Mouse (Mus musculus): ENCODE measurements around the gene Galnt2. TPM values are rescaled to one million over a fixed set of nuclear protein-coding genes. Genes with fewer than 3 reads are reported as not detected.

Gene Galnt2
- total RNA-seq, 4 experiments from 2014 or later: 33.7 to 48.5 (median 40.8) TPM

DNA sequence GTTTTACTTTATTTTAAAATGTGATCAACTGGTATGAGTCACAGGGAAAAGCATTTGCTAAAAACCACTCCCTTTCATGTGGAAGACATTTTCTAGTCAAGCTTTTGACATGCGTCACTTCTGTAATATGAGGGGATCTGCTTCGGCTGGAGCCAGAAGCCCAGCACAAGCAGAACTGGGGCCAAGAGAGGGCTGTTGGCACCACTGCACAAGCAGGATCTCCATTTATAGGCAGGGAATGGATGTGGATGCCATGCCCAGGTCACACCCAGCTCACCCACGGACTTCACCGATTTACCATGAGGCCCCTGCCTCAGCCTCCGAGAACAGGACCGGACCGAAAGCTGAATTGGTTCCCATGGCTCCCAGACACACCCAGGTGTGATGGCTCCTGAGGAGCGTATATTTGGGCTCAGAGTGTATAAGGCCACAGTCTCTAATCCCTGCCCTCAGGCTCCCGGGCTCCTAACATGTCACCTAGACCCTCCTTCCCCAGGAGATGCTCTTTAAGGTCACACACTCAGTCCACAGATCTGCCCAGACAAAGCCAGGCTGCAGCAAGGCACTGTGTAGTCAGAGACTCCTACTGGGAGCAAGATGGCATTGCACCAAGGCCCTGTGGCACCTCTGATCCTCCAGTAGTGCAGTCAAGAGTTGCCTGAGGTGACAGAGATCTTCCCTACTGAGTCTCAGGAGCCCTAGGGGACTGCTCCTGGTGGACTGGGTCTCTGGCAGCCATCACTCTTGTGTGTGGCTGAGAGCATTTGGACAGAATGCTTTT is 59.9 kb downstream of the Galnt2 start:
- no peak for DNase-seq (ENCODE audit: low spot score in 2 of 2)

DNA sequence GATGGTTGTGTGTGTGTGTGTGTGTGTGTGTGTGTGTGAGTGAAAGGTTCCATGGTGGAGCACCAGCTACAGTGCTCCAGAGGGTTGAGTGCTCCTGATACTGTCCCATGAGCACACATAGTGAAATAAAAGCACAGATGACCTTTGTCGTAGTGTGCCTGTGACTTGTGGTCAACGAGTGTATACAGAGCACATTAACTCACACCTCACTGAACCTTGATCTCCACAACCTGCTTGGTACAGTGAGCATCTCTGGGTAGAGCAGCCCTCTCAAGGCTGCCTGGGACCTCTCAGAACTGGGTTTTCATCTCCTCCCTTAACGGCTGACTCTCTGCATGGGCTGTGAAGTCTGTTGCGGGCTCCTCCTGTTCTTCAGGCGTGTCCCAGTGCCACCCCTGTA is 60.5 kb downstream of the Galnt2 start:
- DNase-seq (ENCODE audit: low spot score in 2 of 2): no peak

DNA sequence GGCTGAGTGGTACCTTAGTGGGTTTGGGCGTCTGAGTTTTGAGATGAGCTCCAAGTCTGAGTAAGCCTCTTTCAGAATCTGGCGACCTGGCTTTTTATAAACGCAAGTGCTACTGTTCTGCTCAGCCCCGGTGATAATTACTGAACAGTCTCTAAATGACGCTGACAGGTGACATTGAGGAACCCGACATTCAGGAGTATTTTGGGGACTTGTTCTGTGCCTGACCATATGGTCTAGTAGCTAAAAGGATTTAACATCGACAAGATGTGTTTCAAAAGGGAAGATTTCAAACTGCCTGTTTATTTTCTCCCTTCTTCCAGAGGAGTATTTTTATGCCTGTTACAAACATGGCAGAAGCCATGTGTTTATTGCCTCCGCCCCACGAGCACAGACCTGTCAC is 61.8 kb downstream of the Galnt2 start:
- no peak for DNase-seq (ENCODE audit: low spot score in 2 of 2)

DNA sequence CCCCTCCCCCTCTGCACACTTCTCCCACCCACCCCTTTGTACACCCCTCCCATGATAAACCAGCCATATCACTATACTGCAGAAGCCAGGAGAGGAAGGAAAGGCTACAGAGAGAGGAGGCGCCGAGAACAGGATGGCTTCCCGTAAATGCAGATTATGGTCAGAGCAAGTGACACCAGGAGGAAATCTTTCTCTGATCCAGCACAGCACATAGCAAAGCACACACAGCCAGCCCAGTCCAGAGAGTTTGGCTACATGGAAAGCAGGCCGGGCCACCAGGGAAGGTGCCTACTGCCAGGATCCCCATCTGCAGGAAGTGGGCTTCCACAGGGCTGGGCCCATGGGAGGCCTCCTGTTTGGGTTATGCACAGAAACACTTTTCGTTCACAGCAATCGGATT is 63.2 kb downstream of the Galnt2 start:
- DNase-seq (ENCODE audit: low spot score in 2 of 2): no peak

DNA sequence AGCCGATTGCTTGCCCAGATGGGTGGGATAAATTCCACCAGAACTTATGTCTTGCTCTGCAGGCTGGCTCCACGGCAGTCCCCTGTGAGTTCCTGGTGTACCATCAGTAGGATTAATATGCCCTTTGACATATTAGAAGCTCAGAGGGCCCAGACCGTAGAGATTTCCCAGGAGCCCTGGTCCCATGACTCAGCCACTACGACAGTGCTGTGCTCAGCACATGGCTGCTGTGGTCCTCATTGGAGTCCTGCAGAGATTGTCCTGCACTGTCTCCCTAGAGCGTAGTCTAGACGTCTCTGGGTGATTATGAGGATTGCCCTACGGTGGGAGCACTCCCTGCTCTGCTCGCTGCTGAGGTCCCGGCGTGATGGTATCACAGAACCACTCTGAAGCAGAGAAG is 63.7 kb downstream of the Galnt2 start:
- DNase-seq (ENCODE audit: low spot score in 2 of 2): no peak

DNA sequence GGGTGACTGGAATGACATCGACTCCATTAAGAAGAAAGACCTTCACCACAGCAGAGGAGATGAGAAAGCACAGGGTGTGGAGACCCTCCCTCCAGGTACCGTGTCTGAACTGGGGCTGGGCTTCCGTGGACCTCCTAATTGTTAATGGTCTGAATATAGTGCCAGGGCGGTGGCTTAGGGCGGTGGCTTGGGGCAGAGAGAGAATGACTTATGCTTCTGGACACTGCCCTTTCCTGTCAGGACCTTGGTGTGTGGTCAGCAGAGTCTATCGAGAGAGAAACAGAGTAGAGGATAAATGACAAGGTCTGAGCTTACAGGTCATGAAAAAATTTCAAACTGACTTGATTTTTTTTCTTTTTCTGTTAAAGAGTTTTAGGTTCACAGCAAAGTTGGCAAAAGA is 64.2 kb downstream of the Galnt2 start:
- no peak for DNase-seq (ENCODE audit: low spot score in 2 of 2)

DNA sequence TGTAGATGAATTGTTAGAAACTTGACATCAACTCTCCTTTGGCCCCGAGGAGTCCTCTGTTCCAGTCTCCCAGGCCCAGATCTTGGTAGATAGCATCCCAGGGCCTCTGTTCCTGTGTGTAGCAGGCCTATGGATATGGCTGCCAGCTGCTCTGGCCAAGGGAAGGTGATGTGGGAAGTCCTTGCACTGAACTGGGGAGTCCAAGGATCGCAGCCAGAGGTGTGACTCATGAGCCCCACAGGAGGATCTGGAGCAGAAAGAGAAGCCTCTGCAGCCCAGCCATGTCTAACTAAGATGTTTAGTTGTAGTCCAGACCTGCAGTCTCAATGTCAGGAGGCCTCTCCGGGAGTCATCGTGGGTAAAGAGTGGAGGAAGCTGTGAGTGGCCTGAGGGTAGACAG is 70.3 kb downstream of the Galnt2 start:
- no peak for DNase-seq (ENCODE audit: low spot score in 2 of 2)

DNA sequence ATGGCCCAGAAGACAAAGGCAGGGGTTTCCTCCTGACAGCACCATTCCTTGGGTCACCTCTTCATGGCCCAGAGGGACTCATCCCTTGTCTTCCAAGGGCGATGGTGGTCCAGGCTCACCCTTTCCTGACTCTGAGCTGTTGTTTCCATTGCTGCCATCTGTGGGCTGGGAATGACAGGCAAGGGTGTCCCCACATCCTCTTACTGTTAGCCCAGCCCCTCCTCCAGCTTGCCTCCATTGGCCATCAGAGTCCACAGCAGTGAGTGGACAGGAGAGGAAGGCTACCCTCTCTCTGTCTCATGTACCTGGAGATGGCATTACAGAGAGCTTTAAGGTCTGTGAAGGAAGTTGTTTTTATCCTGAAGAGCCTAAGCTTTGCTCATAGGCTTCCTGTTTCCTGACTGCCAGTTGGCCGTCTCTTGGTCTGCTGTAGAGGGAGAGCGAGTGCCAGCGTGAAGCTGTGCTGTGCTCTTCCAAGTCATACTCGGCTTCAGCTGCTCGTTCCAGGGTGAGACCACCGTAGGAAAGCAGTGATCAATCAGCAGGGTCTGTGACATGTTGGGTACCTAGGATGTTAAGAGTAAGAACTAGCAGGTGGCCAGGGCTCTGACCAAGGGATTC is 70.9 kb downstream of the Galnt2 start:
- no peak for DNase-seq (ENCODE audit: low spot score in 2 of 2)

DNA sequence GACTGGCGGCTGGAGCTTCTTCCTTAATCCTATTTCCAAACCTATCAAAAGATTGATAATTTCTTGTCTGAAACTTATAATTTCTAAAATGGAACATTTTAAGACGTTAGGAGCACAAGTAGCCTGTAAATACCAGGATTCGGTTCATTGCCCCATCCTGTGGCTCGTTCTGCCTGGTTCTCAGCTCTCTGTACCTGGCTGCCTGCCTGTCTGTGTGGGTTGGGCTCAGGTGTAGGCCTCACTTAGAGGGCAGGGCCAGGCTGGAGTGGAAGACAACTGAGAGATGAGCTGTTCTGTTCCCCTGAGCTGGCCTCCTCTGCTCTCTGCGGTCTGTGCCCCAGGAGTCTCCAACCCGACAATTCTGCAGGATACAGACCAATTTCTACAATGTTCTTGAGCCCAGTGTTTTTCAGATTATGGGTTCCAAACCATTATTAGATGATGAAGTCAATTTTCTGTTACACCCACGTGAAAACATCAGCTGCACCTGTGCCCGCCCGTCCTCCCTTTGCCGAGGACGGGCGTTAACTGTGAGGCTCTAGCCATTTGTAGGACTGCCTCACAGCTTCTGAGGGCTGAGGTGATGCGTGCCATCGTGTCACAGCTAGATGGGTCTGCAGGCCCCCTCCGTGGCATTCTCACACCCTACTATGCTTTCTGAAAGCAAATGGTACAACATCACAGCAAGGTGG is 72.2 kb downstream of the Galnt2 start:
- DNase-seq (ENCODE audit: low spot score in 2 of 2): no peak

DNA sequence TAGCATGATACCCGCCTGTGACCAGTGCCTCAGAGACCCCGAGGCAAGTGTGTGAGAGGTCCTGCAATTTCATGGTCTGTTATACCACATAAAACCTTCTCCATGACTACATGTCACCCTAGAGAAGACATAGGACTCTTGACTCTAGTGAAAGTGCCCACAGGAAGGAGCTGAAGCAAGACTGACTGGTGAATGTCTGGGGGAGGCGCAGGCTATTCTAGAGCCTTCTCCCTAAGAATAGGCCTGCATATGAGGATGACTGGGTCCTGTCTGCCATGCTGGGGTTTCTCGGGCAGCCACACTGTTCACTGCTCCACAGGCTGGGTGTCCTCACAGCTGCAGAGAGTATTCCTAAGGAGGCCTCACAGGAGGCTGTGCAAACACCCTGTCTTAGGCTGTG is 73.0 kb downstream of the Galnt2 start:
- DNase-seq (ENCODE audit: low spot score in 2 of 2): no peak

DNA sequence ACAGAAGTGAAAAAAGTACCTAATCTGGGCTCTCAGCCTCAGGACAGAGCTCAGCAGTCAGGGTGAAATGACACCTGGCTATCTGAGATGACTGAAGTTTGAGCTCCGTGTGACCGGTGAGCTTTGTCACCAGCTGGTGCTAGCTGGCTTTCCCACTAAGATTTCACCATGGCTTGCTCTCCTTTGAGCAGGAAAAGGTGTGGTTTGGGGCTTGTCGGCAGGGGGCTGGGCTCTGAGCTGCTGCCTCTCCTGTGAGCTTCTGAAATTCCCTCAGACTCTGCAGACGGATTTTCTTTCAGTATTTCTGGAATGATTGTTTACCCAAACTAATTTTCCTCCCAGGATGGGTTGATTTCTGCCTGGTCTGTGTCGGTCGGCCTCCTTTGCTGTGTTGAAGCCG is 75.4 kb downstream of the Galnt2 start:
- no peak for DNase-seq (ENCODE audit: low spot score in 2 of 2)

DNA sequence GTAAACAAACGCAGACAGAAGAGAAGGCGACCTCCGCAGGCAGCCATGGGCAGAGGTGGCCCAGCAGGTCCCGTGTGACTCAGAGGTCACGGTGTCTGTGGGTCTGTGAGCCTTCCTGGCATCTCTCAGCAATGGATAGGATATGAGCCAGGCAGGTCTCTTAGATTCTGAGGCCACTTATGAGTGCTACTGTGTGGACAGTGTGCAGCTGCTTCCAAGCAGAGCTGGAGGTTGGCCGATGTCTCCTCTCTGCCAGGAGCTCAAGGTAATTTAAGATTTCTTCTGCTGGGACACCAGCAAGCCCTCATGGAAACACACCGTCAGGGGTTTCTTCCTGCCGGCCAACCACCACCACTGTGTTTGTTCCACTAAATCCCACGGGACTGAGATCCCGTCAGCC is 76.5 kb downstream of the Galnt2 start:
- no peak for DNase-seq (ENCODE audit: low spot score in 2 of 2)

DNA sequence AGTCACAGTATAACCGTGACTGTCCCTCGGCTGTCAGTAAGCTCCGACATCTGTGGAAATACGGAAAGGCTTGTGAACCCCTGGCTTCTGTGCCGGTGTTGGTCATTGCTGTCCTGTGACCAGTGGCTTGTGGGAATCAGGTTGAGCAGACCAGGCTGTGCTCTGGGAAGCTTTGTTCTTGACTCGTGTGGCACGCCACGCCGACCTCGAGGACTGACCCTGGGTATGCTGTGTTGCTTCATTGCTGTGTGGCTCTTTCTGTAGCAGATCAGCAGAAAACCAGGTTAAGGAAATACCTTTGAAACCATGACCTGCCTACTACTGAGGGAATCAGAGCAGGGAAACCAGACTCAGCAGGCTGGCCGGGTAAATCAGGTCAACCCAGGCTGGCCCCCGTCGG is 79.3 kb downstream of the Galnt2 start:
- DNase-seq (ENCODE audit: low spot score in 2 of 2): no peak

DNA sequence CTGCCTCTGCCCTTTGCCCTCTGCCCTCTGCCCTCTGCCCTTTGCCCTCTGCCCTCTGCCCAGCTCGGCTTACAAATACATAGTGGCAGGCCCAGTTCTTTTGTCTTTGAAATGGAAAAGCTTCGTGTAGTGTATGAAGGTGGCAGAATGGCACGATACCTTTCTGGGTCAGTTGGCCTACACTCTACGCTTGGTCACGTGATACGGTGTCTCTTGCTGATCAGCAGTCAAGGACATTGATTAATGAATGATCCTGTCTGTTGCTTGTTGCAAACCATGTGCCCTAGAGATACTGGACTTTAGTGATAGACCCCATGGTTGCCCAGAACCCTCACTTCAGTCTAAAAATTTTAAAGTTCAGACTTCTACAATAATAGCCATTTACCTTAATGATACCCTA is 79.9 kb downstream of the Galnt2 start:
- DNase-seq (ENCODE audit: low spot score in 2 of 2): no peak

DNA sequence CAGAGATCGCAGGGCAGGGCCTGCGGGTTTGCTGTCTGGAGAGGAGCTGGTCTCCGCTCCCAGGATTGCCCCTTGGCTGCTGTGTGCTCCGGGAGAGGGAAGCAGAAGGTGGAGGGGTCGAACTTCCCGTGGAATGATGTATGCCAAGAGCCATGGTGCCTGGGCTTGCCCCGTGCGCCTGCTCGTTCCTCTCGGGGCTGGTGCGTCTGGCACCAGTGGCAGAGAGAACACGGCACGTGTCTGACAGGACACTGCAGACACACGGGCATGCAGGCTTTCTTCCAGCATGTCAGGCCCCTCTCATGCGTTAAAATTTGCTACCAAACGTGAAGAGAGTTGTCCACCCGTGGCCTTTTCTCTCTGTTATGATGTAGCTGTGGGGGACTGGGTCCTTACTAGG is 80.5 kb downstream of the Galnt2 start:
- no peak for DNase-seq (ENCODE audit: low spot score in 2 of 2)

DNA sequence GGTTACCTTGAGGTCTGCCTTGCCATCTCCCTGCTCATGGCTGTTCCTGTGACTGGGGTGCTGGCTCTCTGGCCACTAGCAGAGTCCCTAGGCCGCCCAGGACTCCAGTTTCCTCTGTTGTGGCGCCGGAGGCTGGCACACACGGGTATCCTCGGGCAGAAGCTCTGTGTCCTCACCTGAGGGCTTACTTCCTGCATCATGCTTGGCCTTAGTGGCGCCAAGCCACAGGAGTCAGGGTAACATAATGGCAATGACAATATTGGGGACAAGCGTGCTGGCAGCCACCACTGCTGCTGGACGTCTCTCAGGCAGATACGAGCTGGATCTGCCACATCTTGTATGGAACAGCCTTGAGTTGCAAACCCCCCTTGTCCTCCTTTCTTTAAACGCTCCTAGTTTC is 81.0 kb downstream of the Galnt2 start:
- no peak for DNase-seq (ENCODE audit: low spot score in 2 of 2)

DNA sequence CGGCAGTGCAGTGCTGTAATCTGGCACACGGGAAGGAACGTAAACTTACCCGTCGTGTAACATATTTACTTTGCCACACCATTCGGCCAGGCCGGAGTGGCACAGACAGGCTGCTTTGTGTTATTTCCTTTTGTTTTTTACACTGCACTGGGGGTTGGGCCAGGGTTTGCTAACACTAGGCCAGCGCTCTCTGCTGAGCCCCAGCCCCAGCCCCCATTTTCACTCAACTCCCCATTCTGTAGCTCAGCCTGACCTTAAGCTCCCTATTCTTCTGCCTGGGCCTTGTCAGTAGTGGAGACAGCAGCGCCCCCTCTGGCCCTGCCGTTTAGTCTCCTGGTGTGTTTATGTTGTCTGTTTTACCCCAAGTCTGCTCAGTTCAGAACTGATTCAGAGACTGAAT is 83.6 kb downstream of the Galnt2 start:
- DNase-seq (ENCODE audit: low spot score in 2 of 2): no peak

DNA sequence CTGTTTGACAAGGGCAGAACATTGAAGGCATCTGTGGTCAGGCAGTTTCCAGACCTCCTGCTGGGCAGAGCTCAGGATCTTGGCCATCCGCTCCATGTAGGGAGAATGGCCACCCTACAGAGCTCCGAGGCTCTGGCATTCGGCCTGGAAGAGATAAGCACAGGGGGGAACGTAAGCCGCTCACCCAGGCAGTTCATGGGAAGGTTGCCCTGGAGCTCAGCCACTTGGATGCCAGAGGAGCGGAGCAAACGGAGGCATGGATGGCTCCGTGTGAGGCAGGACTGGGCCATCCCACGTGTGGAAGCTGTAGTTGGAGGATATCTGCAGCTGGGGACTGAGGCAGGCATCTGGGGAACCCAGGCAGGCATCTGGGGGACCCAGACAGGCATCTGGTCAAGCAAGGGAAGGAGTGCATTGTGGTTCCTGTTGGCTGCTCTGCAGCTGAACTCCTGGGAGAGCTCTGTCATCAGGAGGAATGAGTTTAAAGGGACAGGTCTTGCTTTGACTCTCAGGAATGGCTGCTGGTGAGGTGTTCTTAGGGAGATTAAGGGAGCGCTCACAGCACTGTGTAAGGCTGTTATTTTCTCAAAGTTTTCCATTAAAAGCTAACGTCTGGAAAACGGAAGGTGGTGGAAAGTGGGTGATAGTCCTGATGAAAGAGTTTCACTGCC is 85.4 kb downstream of the Galnt2 start:
- DNase-seq (ENCODE audit: low spot score in 2 of 2): no peak

DNA sequence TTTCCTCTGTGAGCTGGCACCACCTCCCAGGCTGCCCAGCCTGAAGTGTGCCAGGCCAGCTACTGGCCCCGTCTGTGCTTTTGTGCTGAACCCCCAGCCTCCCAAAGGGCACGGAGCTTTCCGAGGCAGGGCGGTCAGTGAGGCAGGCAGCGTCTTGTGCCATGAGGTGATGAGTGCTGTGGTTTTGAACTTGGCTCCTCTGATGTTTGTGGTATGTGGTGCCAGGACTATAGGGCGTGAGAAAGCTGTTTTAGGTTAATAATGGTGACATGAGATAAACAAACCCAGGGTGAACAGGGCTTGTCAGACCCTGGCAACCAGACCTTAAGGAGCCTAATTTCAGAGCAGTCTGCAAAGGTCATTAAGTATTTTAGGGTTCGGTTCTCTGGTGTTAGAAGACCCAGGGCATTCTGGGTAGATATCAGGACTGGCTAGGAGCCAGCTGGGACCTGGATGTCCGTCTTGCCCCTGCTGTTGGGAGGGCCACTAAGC is 86.0 kb downstream of the Galnt2 start:
- DNase-seq (ENCODE audit: low spot score in 2 of 2): no peak

DNA sequence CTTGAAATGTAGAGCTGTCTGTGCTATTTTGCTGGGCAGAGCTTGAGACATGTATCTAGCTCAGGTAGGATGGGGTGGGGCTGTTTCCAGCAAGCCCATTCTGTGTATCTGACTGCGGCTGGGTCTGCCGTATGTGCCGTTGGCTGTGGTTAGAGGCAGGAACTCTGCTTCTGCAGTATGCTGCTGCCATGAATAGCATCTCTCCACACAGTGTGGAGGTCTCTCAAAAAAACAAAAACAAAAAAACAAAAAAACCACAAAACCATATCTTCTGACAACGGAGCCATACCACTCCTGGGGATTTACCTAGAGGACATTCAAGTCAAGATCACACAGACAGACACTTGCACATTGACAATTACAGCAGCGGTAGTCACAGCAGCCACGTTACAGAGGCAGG is 86.6 kb downstream of the Galnt2 start:
- DNase-seq (ENCODE audit: low spot score in 2 of 2): no peak

DNA sequence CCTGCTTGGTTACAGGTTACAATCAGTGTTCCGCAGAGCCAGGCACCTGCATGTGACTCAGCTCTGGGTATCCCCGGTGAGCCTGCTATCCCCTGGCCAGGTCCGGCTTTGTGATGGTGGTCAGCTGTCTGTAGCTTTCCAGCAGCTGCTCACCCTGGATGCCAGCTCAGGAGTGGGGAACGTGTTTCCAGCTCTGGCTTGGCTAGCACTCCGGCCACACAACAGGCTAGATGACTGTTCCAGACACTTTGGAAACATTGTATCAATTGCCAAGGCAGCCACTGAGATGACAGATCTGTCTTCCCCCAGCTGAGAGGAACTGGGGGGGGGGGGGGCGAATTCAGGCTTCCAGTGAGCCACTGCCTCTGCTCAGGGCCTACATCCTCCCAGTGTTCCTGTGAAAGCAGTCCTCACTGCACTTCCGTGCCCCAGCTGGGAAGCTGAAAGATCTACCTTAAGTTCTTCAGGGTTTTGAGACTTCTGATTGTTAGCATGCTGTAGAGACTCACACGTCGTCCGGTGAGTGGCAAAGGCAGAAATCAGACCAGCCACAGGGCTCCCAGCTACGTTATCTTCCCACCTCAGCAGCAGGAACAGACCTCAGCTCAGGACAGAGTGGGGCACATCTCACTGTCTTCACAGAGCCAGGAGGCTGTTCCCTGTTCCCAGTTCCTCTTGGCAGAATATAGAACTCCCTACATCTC is 87.6 kb downstream of the Galnt2 start:
- no peak for DNase-seq (ENCODE audit: low spot score in 2 of 2)

DNA sequence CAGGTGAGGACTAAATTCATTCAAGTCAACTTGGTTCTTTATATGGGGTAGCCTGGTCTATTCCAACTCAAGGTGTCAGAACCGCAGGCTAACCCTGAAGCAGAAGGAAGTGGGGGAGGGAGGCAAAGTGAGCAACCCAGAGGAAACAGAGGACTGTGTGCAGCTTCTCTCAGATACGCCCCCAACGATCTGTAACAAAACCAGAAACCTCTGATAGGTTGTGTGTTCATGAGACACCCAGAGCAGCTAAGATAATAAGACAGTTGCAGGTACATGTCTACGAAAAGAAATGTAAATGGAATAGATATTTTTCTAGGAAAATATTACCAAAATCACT is 88.1 kb downstream of the Galnt2 start:
- DNase-seq (ENCODE audit: low spot score in 2 of 2): no peak
